ENCODE assay signal across 8 mouse cellular contexts in the genomic region with DNA sequence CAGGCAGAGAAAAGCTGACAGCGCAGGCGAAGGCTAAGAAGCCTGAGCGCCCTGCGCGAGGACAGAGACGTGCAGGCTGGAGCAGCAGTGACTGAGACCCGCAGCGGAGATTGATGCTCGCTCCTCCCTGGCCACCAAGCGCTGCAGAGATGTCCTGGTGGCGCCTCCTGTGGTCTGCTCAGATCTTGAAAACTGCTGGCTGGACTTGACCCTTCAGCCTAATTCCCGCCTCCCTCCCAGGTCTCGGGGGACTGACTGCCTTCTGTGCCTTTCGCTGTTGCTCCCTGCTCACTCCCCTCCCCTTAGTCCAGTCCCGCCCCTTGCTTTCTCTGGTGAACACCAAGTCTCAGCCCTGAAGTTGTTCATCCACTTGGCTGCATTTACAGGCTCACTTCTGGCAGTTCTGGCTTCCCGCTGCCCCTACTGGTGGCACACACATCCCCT. TPM values are rescaled to one million over a fixed set of nuclear protein-coding genes. Genes with fewer than 3 reads are reported as not detected.
DNase-seq lines count a peak whose midpoint lies in the region; ATAC-seq lines count a peak whose summit lies in the region.

A gene (minus strand): TSS at position 180 of the 444 bp plus-strand sequence.

- no peaks in the 10 kb centered on the region for H3K9me3 ChIP-seq in forebrain, embryonic 14.5 days (replicated peaks; ENCODE audit: control insufficient read depth, low read length)
- no peaks in the 10 kb centered on the region for H3K9me3 ChIP-seq in heart, embryonic 16.5 days (replicated peaks; ENCODE audit: control insufficient read depth, low read length)
- no peaks in the 10 kb centered on the region for H3K9me3 ChIP-seq in lung, embryonic 16.5 days (ENCODE audit: control insufficient read depth, low read length)

- H3K4me1 ChIP-seq in forebrain, embryonic 14.5 days (ENCODE audit: control insufficient read depth, insufficient read depth, low read length), result 0 out of 2 replicates have a peak, but pooled peaks cover 5% of the 10 kb centered on the region
- peaks cover 6% of the 10 kb centered on the region for H3K4me1 ChIP-seq in heart, embryonic 16.5 days (ENCODE audit: control insufficient read depth, insufficient read depth, low read length)
- H3K4me1 ChIP-seq in lung, embryonic 16.5 days (replicated peaks; ENCODE audit: control insufficient read depth, insufficient read depth, low read length), result no peaks in the 10 kb centered on the region

- DNase-seq in urinary bladder, postnatal 14 days (ENCODE audit: low spot score), result peak; percentile 6
- no peak for DNase-seq in urinary bladder, adult 2 months (ENCODE audit: low spot score)
- DNase-seq in forebrain, embryonic 14.5 days (ENCODE audit: low spot score), result peak; percentile 53
- DNase-seq in layer of hippocampus, adult 8-10 months (ENCODE audit: low spot score in 2 of 2), result peak; percentile 27 to 50
- peak; percentile 85 for DNase-seq in retina, postnatal 1 day

- peak within 1 kb of the TSS; percentile 86 for H3K4me2 ChIP-seq in forebrain, embryonic 14.5 days (ENCODE audit: low read length)
- H3K4me2 ChIP-seq in heart, embryonic 16.5 days (ENCODE audit: low read depth, low read length), result peak within 1 kb of the TSS; percentile 79
- H3K4me2 ChIP-seq in lung, embryonic 16.5 days (ENCODE audit: low read depth, low read length), result peak within 1 kb of the TSS; percentile 74

- 1% methylated on average over 15 of the region's 16 CpGs for WGBS in forebrain, embryonic 14.5 days
- under 1% methylated on average over 16 of the region's 16 CpGs for WGBS in heart, embryonic 16.5 days
- under 1% methylated on average over 16 of the region's 16 CpGs for WGBS in lung, embryonic 16.5 days

- peak within 1 kb of the TSS; percentile 63 for H3K9ac ChIP-seq in forebrain, embryonic 14.5 days (ENCODE audit: low read length)
- peak within 1 kb of the TSS; percentile 74 for H3K9ac ChIP-seq in heart, embryonic 16.5 days (ENCODE audit: low read length)
- peak within 1 kb of the TSS; percentile 8 for H3K9ac ChIP-seq in lung, embryonic 16.5 days (ENCODE audit: low read length)

- peak within 1 kb of the TSS; percentile 41 for H3K4me3 ChIP-seq in forebrain, embryonic 14.5 days (ENCODE audit: low read depth, low read length)
- H3K4me3 ChIP-seq in heart, embryonic 16.5 days (ENCODE audit: low read length), result peak within 1 kb of the TSS; percentile 63
- H3K4me3 ChIP-seq in lung, embryonic 16.5 days (ENCODE audit: low read length), result peak within 1 kb of the TSS; percentile 48

- ATAC-seq in forebrain, embryonic 14.5 days, result peak; percentile 88
- ATAC-seq in heart, embryonic 16.5 days (replicated peaks; ENCODE audit: extremely low read depth, insufficient read depth, low FRiP score), result peak; percentile 93
- peak; percentile 79 for ATAC-seq in lung, embryonic 16.5 days (ENCODE audit: low read depth)
- no peak for ATAC-seq in inflammation-experienced regulatory T-cells, adult 6 months

- no peaks in the 10 kb centered on the region for H3K36me3 ChIP-seq in forebrain, embryonic 14.5 days (ENCODE audit: control insufficient read depth, insufficient read depth, low read length)
- no peaks in the 10 kb centered on the region for H3K36me3 ChIP-seq in heart, embryonic 16.5 days (ENCODE audit: control insufficient read depth, insufficient read depth)
- no peaks in the 10 kb centered on the region for H3K36me3 ChIP-seq in lung, embryonic 16.5 days (ENCODE audit: control insufficient read depth, insufficient read depth, low read length)

- no peaks in the 10 kb centered on the region for H3K27me3 ChIP-seq in forebrain, embryonic 14.5 days (replicated peaks; ENCODE audit: control insufficient read depth, insufficient read depth, low read length)
- H3K27me3 ChIP-seq in heart, embryonic 16.5 days (ENCODE audit: control insufficient read depth, insufficient read depth, low read length), result no peaks in the 10 kb centered on the region
- H3K27me3 ChIP-seq in lung, embryonic 16.5 days (ENCODE audit: control insufficient read depth, insufficient read depth, low read depth, low read length), result no peaks in the 10 kb centered on the region

- H3K27ac ChIP-seq in forebrain, embryonic 14.5 days (ENCODE audit: low read depth, low read length), result no peak within 1 kb of the TSS
- H3K27ac ChIP-seq in heart, embryonic 16.5 days (ENCODE audit: low read length), result peak within 1 kb of the TSS; percentile 61
- no peak within 1 kb of the TSS for H3K27ac ChIP-seq in lung, embryonic 16.5 days (ENCODE audit: low read length)

RNA-seq across cellular contexts. Expression of the gene that starts here (rescaled TPM):
- 0.01 and 0.03 TPM in 2 replicates for polyA plus RNA-seq in urinary bladder, adult 2 months (2012; rRNA removed)
- polyA plus RNA-seq in forebrain, embryonic 14.5 days (2014; fragmentation: Nextera tagmentation; extraction: Ambion mirVana), result 10.5 and 15.1 TPM in 2 replicates
- 8.2 and 9.2 TPM in 2 replicates for polyA plus RNA-seq in heart, embryonic 16.5 days (2015; fragmentation: Nextera tagmentation; extraction: Ambion mirVana)
- 100 to 1,000 TPM; 188 to 207 (median 197) TPM for total RNA-seq in layer of hippocampus, adult 8-10 months (2022)
- polyA plus RNA-seq in lung, embryonic 16.5 days (2015; fragmentation: Nextera tagmentation; extraction: Ambion mirVana), result 0.62 and 1.1 TPM in 2 replicates
- under 1 TPM in 1 of 3 experiments, not detected in 2; 0.04 TPM for polyA plus RNA-seq in inflammation-experienced regulatory T-cells, adult 6 months (2017; shearing (Covaris generic))

Comparison
In these comparisons a context has a peak if more than half of its experiments do, and no peak if none do; other contexts are left out.
1. H3K9ac ChIP-seq: peak in every context shown above with its lines; median percentile 74 in heart, embryonic 16.5 days; 63 in forebrain, embryonic 14.5 days; 8 in lung, embryonic 16.5 days.